Mouse (Mus musculus) E14TG2a.4 (cell line): Measurements from ENCODE around the gene Ccng1.

Source experiments
- CTCF ChIP-seq: conservative IDR thresholded peaks from 2 replicates; pipeline ENCODE4 v1.5.1; 2014; ENCODE audit warnings: low read length
- NANOG ChIP-seq: IDR thresholded peaks from 2 replicates; pipeline ENCODE4 v1.6.1; 2014; ENCODE audit warnings: borderline replicate concordance, low read length, mixed read lengths

DNA sequence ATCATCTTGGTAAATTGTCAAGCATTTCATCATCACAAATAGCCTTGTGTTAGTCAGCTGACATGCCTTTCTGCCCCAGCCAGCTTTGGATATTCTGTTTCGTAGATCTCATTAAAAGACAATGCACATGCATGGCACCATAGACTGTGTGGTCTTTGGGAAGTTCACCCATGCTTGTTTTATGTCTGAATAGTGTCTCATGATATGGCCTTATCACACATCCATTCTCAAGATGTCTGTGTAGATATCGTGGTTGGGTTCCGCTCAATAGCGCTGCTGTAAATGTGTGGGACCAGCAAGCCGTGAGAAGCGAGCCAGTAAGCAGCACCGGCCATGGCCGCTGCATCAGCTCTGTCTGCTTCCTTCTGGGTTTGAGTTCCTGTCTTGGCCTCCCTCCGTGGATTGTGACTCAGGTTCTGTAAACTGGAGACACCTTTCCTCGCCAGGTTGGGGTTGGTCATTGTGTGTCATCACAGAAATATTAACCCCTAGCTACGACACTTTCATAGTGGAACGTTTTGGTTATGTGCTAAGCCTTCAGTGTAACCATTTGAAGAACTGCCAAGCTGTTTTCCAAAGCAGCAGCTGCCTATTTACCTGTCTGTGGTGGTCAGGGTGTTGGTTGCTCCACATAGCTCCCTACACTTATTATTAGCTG lies 13.4 kb downstream of the Ccng1 start:
- TF ChIP-seq CTCF (no peak), NANOG (no peak)
